Mouse (Mus musculus) embryonic facial prominence, embryonic 15.5 days (tissue): ENCODE data around the gene Myocd. TPM values are rescaled to one million over a fixed set of nuclear protein-coding genes. Genes with fewer than 3 reads are reported as not detected.

Experiments
- ATAC-seq: fragments of 200-750 bp; cut with Nextera tagmentation; 2 replicates; pipeline ENCODE4 v1.8.0; 2017; ENCODE audit warnings: low read depth, moderate TSS enrichment; ENCODE audit not compliant: insufficient number of reproducible peaks, low FRiP score, low TSS enrichment
- H3K27ac ChIP-seq: fragments of 300-500 bp; sonication (generic); replicated peaks from 2 replicates; pipeline ENCODE4 v1.5.1; 2015; ENCODE audit warnings: mild to moderate bottlenecking, inconsistent platforms
- H3K27me3 ChIP-seq: fragments of 300-500 bp; sonication (generic); 2 replicates; pipeline ENCODE4 v1.6.1; 2015; ENCODE audit warnings: inconsistent platforms
- H3K36me3 ChIP-seq: fragments of 300-500 bp; sonication (generic); 2 replicates; pipeline ENCODE4 v1.6.1; 2015; ENCODE audit warnings: mild to moderate bottlenecking, inconsistent platforms
- H3K4me1 ChIP-seq: fragments of 300-500 bp; sonication (generic); 2 replicates; pipeline ENCODE4 v1.6.1; 2015; ENCODE audit warnings: inconsistent platforms
- H3K4me2 ChIP-seq: fragments of 300-500 bp; sonication (generic); replicated peaks from 2 replicates; pipeline ENCODE4 v1.6.1; 2015; ENCODE audit warnings: mild to moderate bottlenecking, inconsistent platforms
- H3K4me3 ChIP-seq: fragments of 300-500 bp; sonication (generic); replicated peaks from 2 replicates; pipeline ENCODE4 v1.5.1; 2015; ENCODE audit warnings: mild to moderate bottlenecking, inconsistent platforms
- H3K9ac ChIP-seq: fragments of 300-500 bp; sonication (generic); 2 replicates; pipeline ENCODE4 v1.6.1; 2015; ENCODE audit warnings: inconsistent platforms
- H3K9me3 ChIP-seq: fragments of 300-500 bp; sonication (generic); replicated peaks from 2 replicates; pipeline ENCODE4 v1.6.1; 2016; ENCODE audit warnings: inconsistent platforms
- WGBS: fragments of 180-500 bp; shearing (Covaris S2); methylation state at CpG from one replicate; pipeline ENCODE4 v1.1.7; 2015; 5-methylcytosine and 5-hydroxymethylcytosine counted together
- polyA plus RNA-seq: library from polyadenylated mRNA; unstranded; fragments of >200 nt; fragmentation: Nextera tagmentation; extraction: Ambion mirVana; gene quantifications from 2 replicates; pipeline ENCODE4 v1.2.1, GENCODE M21; 2015

Gene Myocd
- polyA plus RNA-seq, 1 experiment from 2014 or later: 7.9 TPM

GRCm38 (mm10) chr11:65170121-65170750 lies 99.6 kb downstream of the Myocd start:
- Histone ChIP-seq H3K9me3 (no peaks in the 10 kb centered on the region), H3K4me3 (no peak overlapping the region), H3K27ac (no peak overlapping the region), H3K4me1 (no peaks in the 10 kb centered on the region), H3K4me2 (no peak overlapping the region), H3K9ac (no peak overlapping the region), H3K36me3 (no peaks in the 10 kb centered on the region), H3K27me3 (no peaks in the 10 kb centered on the region)
- no peak for ATAC-seq
- WGBS: 85% methylated on average over 4 of the region's 4 CpGs

- H3K9ac ChIP-seq: peak within 1 kb of the TSS; percentile 64
- peak; percentile 84 for ATAC-seq
- peak within 1 kb of the TSS; percentile 88 for H3K4me3 ChIP-seq
- peaks cover 13% of the 10 kb centered on the region for H3K4me1 ChIP-seq
- H3K4me2 ChIP-seq: peak within 1 kb of the TSS; percentile 99
- no peaks in the 10 kb centered on the region for H3K9me3 ChIP-seq
- no peaks in the 10 kb centered on the region for H3K27me3 ChIP-seq
- WGBS: under 1% methylated on average over 24 of the region's 27 CpGs
- H3K36me3 ChIP-seq: no peaks in the 10 kb centered on the region
- no peak within 1 kb of the TSS for H3K27ac ChIP-seq
Measured at GRCm38 (mm10) chr11:65162767-65163120, 107.0 kb downstream of the Myocd start, which contains the start of gene Arhgap44. Arhgap44 (minus strand) TSS chr11:65162961.

- no peaks in the 10 kb centered on the region for H3K9me3 ChIP-seq
- H3K36me3 ChIP-seq: no peaks in the 10 kb centered on the region
- H3K4me2 ChIP-seq: peak overlapping the region; percentile 99
- H3K27me3 ChIP-seq: no peaks in the 10 kb centered on the region
- peak; percentile 72 for ATAC-seq
- H3K4me1 ChIP-seq: peaks cover 13% of the 10 kb centered on the region
- 1% methylated on average over 49 of the region's 49 CpGs for WGBS
- H3K9ac ChIP-seq: peak overlapping the region; percentile 64
- peak overlapping the region; percentile 88 for H3K4me3 ChIP-seq
- H3K27ac ChIP-seq: no peak overlapping the region
Measured at GRCm38 (mm10) chr11:65161881-65162766, 107.7 kb downstream of the Myocd start.

GRCm38 (mm10) chr11:65160991-65161880 lies 108.6 kb downstream of the Myocd start:
- H3K36me3 ChIP-seq: no peaks in the 10 kb centered on the region
- peak overlapping the region; percentile 99 for H3K4me2 ChIP-seq
- no peak overlapping the region for H3K27ac ChIP-seq
- ATAC-seq: 0 out of 2 replicates have a peak, but pooled peaks have one; percentile 35
- peaks cover 13% of the 10 kb centered on the region for H3K4me1 ChIP-seq
- no peaks in the 10 kb centered on the region for H3K27me3 ChIP-seq
- H3K4me3 ChIP-seq: peak overlapping the region; percentile 88
- 37% methylated on average over 7 of the region's 7 CpGs for WGBS
- H3K9me3 ChIP-seq: no peaks in the 10 kb centered on the region
- no peak overlapping the region for H3K9ac ChIP-seq

- ATAC-seq: no peak
- Histone ChIP-seq H3K9ac (no peak within 1 kb of the TSS), H3K4me1 (peaks cover 13% of the 10 kb centered on the region), H3K4me3 (no peak within 1 kb of the TSS), H3K27me3 (no peaks in the 10 kb centered on the region), H3K36me3 (no peaks in the 10 kb centered on the region), H3K4me2 (no peak within 1 kb of the TSS), H3K27ac (no peak within 1 kb of the TSS), H3K9me3 (no peaks in the 10 kb centered on the region)
- WGBS: 96% methylated on average over 5 of the region's 5 CpGs
Measured at GRCm38 (mm10) chr11:65159791-65160190, 110.0 kb downstream of the Myocd start, which contains the start of gene 1700086D15Rik. 1700086D15Rik (minus strand) TSS chr11:65159891.

GRCm38 (mm10) chr11:65158658-65158990 lies 111.2 kb downstream of the Myocd start:
- H3K9me3 ChIP-seq: no peaks in the 10 kb centered on the region
- no peak overlapping the region for H3K27ac ChIP-seq
- H3K4me1 ChIP-seq: peaks cover 13% of the 10 kb centered on the region
- no peaks in the 10 kb centered on the region for H3K36me3 ChIP-seq
- H3K27me3 ChIP-seq: no peaks in the 10 kb centered on the region
- no peak for ATAC-seq
- WGBS: 90% methylated on average over 5 of the region's 5 CpGs
- H3K9ac ChIP-seq: no peak overlapping the region
- no peak overlapping the region for H3K4me2 ChIP-seq
- no peak overlapping the region for H3K4me3 ChIP-seq

GRCm38 (mm10) chr11:65157966-65158657 lies 111.7 kb downstream of the Myocd start:
- 88% methylated on average over 20 of the region's 20 CpGs for WGBS
- no peak for ATAC-seq
- no peaks in the 10 kb centered on the region for H3K36me3 ChIP-seq

GRCm38 (mm10) chr11:65153006-65153405 lies 116.8 kb downstream of the Myocd start:
- Histone ChIP-seq H3K4me2 (no peak overlapping the region), H3K4me1 (no peaks in the 10 kb centered on the region), H3K27ac (no peak overlapping the region), H3K9me3 (no peaks in the 10 kb centered on the region), H3K27me3 (no peaks in the 10 kb centered on the region), H3K36me3 (no peaks in the 10 kb centered on the region), H3K4me3 (no peak overlapping the region), H3K9ac (no peak overlapping the region)
- ATAC-seq: no peak
- WGBS: 80% methylated on average over 5 of the region's 5 CpGs

More at GRCm38 (mm10) chr11:65157966-65158657, 111.7 kb downstream of the Myocd start:
- Histone ChIP-seq H3K9ac (no peak overlapping the region), H3K4me1 (peaks cover 13% of the 10 kb centered on the region), H3K27me3 (no peaks in the 10 kb centered on the region), H3K4me3 (no peak overlapping the region), H3K4me2 (no peak overlapping the region), H3K9me3 (no peaks in the 10 kb centered on the region), H3K27ac (no peak overlapping the region)

- H3K9ac ChIP-seq: no peak overlapping the region
- no peaks in the 10 kb centered on the region for H3K27me3 ChIP-seq
- no peaks in the 10 kb centered on the region for H3K9me3 ChIP-seq
- H3K4me3 ChIP-seq: no peak overlapping the region
- no peak overlapping the region for H3K27ac ChIP-seq
- WGBS: 82% methylated on average over 7 of the region's 7 CpGs
- H3K4me1 ChIP-seq: no peaks in the 10 kb centered on the region
- no peaks in the 10 kb centered on the region for H3K36me3 ChIP-seq
- no peak overlapping the region for H3K4me2 ChIP-seq
- ATAC-seq: no peak
Measured at GRCm38 (mm10) chr11:65148441-65148840, 121.3 kb downstream of the Myocd start.

- no peaks in the 10 kb centered on the region for H3K9me3 ChIP-seq
- H3K9ac ChIP-seq: no peak overlapping the region
- 72% methylated on average over 4 of the region's 4 CpGs for whole genome bisulfite sequencing
- H3K27ac ChIP-seq: no peak overlapping the region
- no peaks in the 10 kb centered on the region for H3K36me3 ChIP-seq
- H3K4me1 ChIP-seq: no peaks in the 10 kb centered on the region
- H3K4me3 ChIP-seq: no peak overlapping the region
- H3K27me3 ChIP-seq: no peaks in the 10 kb centered on the region
- no peak overlapping the region for H3K4me2 ChIP-seq
- ATAC-seq: no peak
Measured at GRCm38 (mm10) chr11:65142838-65143417, 126.9 kb downstream of the Myocd start.
